Comparison of ENCODE assay signal across 7 mouse cellular contexts in genomic region chr17:78200561-78201220, GRCm38 (mm10). TPM values are rescaled to one million over a fixed set of nuclear protein-coding genes. Genes with fewer than 3 reads are reported as not detected.
A peak's percentile ranks its signal among the peaks of the same experiment; 100 is the strongest.
DNase-seq lines count a peak whose midpoint lies in the region; ATAC-seq and TF ChIP-seq lines count a peak whose summit lies in the region.

No protein-coding gene starts in this region.

- no peaks in the 10 kb centered on the region for H3K27me3 ChIP-seq in cerebellum, adult 2 months (ENCODE audit: control insufficient read depth, insufficient read depth, low read length)
- H3K27me3 ChIP-seq in hindbrain, embryonic 16.5 days (replicated peaks; ENCODE audit: control insufficient read depth, insufficient read depth, low read length) = no peaks in the 10 kb centered on the region
- H3K27me3 ChIP-seq in limb, embryonic 11.5 days (ENCODE audit: control insufficient read depth, insufficient read depth, low read length) = 0 out of 2 replicates have a peak, but pooled peaks cover 3% of the 10 kb centered on the region
- peaks cover 19% of the 10 kb centered on the region for H3K27me3 ChIP-seq in midbrain, embryonic 10.5 days (ENCODE audit: low read depth, poor library complexity, severe bottlenecking)
- no peaks in the 10 kb centered on the region for H3K27me3 ChIP-seq in small intestine, adult 2 months (ENCODE audit: control insufficient read depth, insufficient read depth, low read length)

- H3K27ac ChIP-seq in cerebellum, adult 2 months (ENCODE audit: insufficient read depth, low read length) = peak overlapping the region; percentile 95; the same call in 1 of the 2 replicates
- H3K27ac ChIP-seq in hindbrain, embryonic 16.5 days (ENCODE audit: low read depth, low read length) = peak overlapping the region; percentile 95
- peak overlapping the region; percentile 89 for H3K27ac ChIP-seq in limb, embryonic 11.5 days (replicated peaks; ENCODE audit: low read depth, low read length)
- H3K27ac ChIP-seq in midbrain, embryonic 10.5 days (replicated peaks) = peak overlapping the region; percentile 95
- peak overlapping the region; percentile 82 for H3K27ac ChIP-seq in small intestine, adult 2 months (ENCODE audit: insufficient read depth, low read depth, low read length)

- H3K9me3 ChIP-seq in hindbrain, embryonic 16.5 days (ENCODE audit: control insufficient read depth, low read length) = no peaks in the 10 kb centered on the region
- H3K9me3 ChIP-seq in limb, embryonic 11.5 days (ENCODE audit: control insufficient read depth, low read length) = no peaks in the 10 kb centered on the region
- no peaks in the 10 kb centered on the region for H3K9me3 ChIP-seq in midbrain, embryonic 10.5 days (replicated peaks)

- TF ChIP-seq CTCF in cerebellum, adult 2 months (IDR thresholded peaks at IDR 0.05; ENCODE audit: borderline replicate concordance, insufficient read depth, low read depth, low read length) = no peak
- TF ChIP-seq CTCF in small intestine, adult 2 months (IDR thresholded peaks at IDR 0.05; ENCODE audit: extremely low read depth, insufficient read length, insufficient replicate concordance, low read depth, low read length) = no peak

- H3K4me3 ChIP-seq in cerebellum, adult 2 months (replicated peaks; ENCODE audit: insufficient read depth, low read depth, low read length) = peak overlapping the region; percentile 78
- H3K4me3 ChIP-seq in hindbrain, embryonic 16.5 days (ENCODE audit: low read length) = peak overlapping the region; percentile 95
- peak overlapping the region; percentile 64 for H3K4me3 ChIP-seq in limb, embryonic 11.5 days (ENCODE audit: low read depth, low read length)
- H3K4me3 ChIP-seq in midbrain, embryonic 10.5 days = peak overlapping the region; percentile 90
- peak overlapping the region; percentile 90 for H3K4me3 ChIP-seq in small intestine, adult 2 months (ENCODE audit: low read depth, low read length)

- H3K4me1 ChIP-seq in cerebellum, adult 2 months (ENCODE audit: control insufficient read depth, insufficient read depth, low read length) = peaks cover 11% of the 10 kb centered on the region
- H3K4me1 ChIP-seq in hindbrain, embryonic 16.5 days (ENCODE audit: control insufficient read depth, insufficient read depth, low read depth, low read length) = peaks cover 18% of the 10 kb centered on the region
- H3K4me1 ChIP-seq in limb, embryonic 11.5 days (ENCODE audit: control insufficient read depth, insufficient read depth, low read length) = peaks cover 6% of the 10 kb centered on the region; the same call in 1 of the 2 replicates
- H3K4me1 ChIP-seq in midbrain, embryonic 10.5 days = peaks cover 59% of the 10 kb centered on the region
- H3K4me1 ChIP-seq in small intestine, adult 2 months (ENCODE audit: control insufficient read depth, insufficient read depth, insufficient read length, low read length) = peaks cover 16% of the 10 kb centered on the region

- under 1% methylated on average over 69 of the region's 73 CpGs for WGBS in cerebellum, adult 2 months
- under 1% methylated on average over 48 of the region's 73 CpGs for WGBS in hindbrain, embryonic 16.5 days
- WGBS in limb, embryonic 11.5 days = under 1% methylated on average over 51 of the region's 73 CpGs
- under 1% methylated on average over 70 of the region's 73 CpGs for WGBS in midbrain, embryonic 10.5 days
- under 1% methylated on average over 73 of the region's 73 CpGs for WGBS in small intestine, adult 2 months

- no peaks in the 10 kb centered on the region for H3K36me3 ChIP-seq in hindbrain, embryonic 16.5 days (ENCODE audit: control insufficient read depth, insufficient read depth, low read length)
- no peaks in the 10 kb centered on the region for H3K36me3 ChIP-seq in limb, embryonic 11.5 days (ENCODE audit: control insufficient read depth, insufficient read depth, low read length)
- H3K36me3 ChIP-seq in midbrain, embryonic 10.5 days = no peaks in the 10 kb centered on the region
- no peaks in the 10 kb centered on the region for H3K36me3 ChIP-seq in small intestine, adult 2 months (ENCODE audit: control insufficient read depth, insufficient read depth, low read length)

- H3K9ac ChIP-seq in hindbrain, embryonic 16.5 days (ENCODE audit: low read depth, low read length) = peak overlapping the region; percentile 89
- H3K9ac ChIP-seq in limb, embryonic 11.5 days (ENCODE audit: low read length) = peak overlapping the region; percentile 90

- peak overlapping the region; percentile 89 for H3K4me2 ChIP-seq in hindbrain, embryonic 16.5 days (ENCODE audit: low read length)
- peak overlapping the region; percentile 98 for H3K4me2 ChIP-seq in limb, embryonic 11.5 days (ENCODE audit: low read depth, severe bottlenecking)

- no peak for TF ChIP-seq POLR2A in cerebellum, adult 2 months (IDR thresholded peaks at IDR 0.05; ENCODE audit: borderline replicate concordance, insufficient read depth, low read length)
- TF ChIP-seq POLR2A in small intestine, adult 2 months (IDR thresholded peaks at IDR 0.05; ENCODE audit: low read depth, low read length) = no peak

- peak; percentile 66 for ATAC-seq in hindbrain, embryonic 16.5 days
- ATAC-seq in limb, embryonic 11.5 days (ENCODE audit: insufficient number of reproducible peaks, low FRiP score, low TSS enrichment, low read depth) = peak; percentile 69

- DNase-seq in ZHBTc4 (ENCODE audit: low read depth, low spot score) = peak; percentile 55
- peak; percentile 52 to 60 for DNase-seq in cerebellum, adult 2 months
- DNase-seq in forelimb bud, embryonic 11.5 days (ENCODE audit: low read depth, low spot score) = peak; percentile 51
- DNase-seq in limb, embryonic 11.5 days (ENCODE audit: low spot score) = peak; percentile 77
- peak; percentile 75 for DNase-seq in midbrain, embryonic 10.5 days (ENCODE audit: low spot score)

RNA-seq across cellular contexts. Expression of gene Crim1, which starts 0.6 kb away (rescaled TPM):
- 34.4 and 35.8 TPM in 2 replicates for polyA plus RNA-seq in cerebellum, adult 2 months (2012; rRNA removed)
- 12.6 and 13.4 TPM in 2 replicates for polyA plus RNA-seq in hindbrain, embryonic 16.5 days (2015; fragmentation: Nextera tagmentation; extraction: Ambion mirVana)
- polyA plus RNA-seq in limb, embryonic 11.5 days (2014; fragmentation: Nextera tagmentation; extraction: Ambion mirVana) = 3.5 and 4.9 TPM in 2 replicates
- polyA plus RNA-seq in midbrain, embryonic 10.5 days (2016; fragmentation: Nextera tagmentation; extraction: Ambion mirVana) = 2.8 and 4.9 TPM in 2 replicates
- polyA plus RNA-seq in small intestine, adult 2 months (2012; rRNA removed) = 12.9 and 36.1 TPM in 2 replicates

Comparison
In these comparisons a context has a peak if more than half of its experiments do, and no peak if none do; other contexts are left out.
1. Peak in every context shown above with its lines: DNase-seq, ATAC-seq, H3K4me3 ChIP-seq and H3K27ac ChIP-seq.